In genomic region chr9:82976219-82976618, GRCm38 (mm10) we compare ENCODE assay signal across 8 mouse cellular contexts. TPM values are rescaled to one million over a fixed set of nuclear protein-coding genes. Genes with fewer than 3 reads are reported as not detected.
A peak's percentile ranks its signal among the peaks of the same experiment; 100 is the strongest.
DNase-seq lines count a peak whose midpoint lies in the region; ATAC-seq lines count a peak whose summit lies in the region.

No protein-coding gene starts in this region.

- H3K4me3 ChIP-seq in neural tube, embryonic 11.5 days (ENCODE audit: low read depth, low read length): peak overlapping the region; percentile 97
- H3K4me3 ChIP-seq in limb, embryonic 12.5 days (replicated peaks): peak overlapping the region; percentile 84
- peak overlapping the region; percentile 90 for H3K4me3 ChIP-seq in stomach, embryonic 15.5 days (replicated peaks)

- no peaks in the 10 kb centered on the region for H3K36me3 ChIP-seq in neural tube, embryonic 11.5 days (ENCODE audit: control insufficient read depth, insufficient read depth, low read length)
- 0 out of 2 replicates have a peak, but pooled peaks cover 3% of the 10 kb centered on the region for H3K36me3 ChIP-seq in limb, embryonic 12.5 days
- no peaks in the 10 kb centered on the region for H3K36me3 ChIP-seq in stomach, embryonic 15.5 days

- peak; percentile 62 for DNase-seq in cerebellum, adult 9-10 months
- DNase-seq in cerebellum, adult 9-11 months: no peak
- DNase-seq in neural tube, embryonic 11.5 days (ENCODE audit: low spot score): no peak
- DNase-seq in neural tube, embryonic 10.5 days (ENCODE audit: extremely low spot score, low spot score): no peak
- DNase-seq in natural killer cell, adult 2 months (ENCODE audit: low spot score in 2 of 2): no peak
- DNase-seq in spleen, adult 18-20 months: no peak

- H3K4me2 ChIP-seq in neural tube, embryonic 11.5 days (ENCODE audit: low read depth): peak overlapping the region; percentile 64
- H3K4me2 ChIP-seq in limb, embryonic 12.5 days: peak overlapping the region; percentile 70
- peak overlapping the region; percentile 53 for H3K4me2 ChIP-seq in stomach, embryonic 15.5 days

- H3K27me3 ChIP-seq in neural tube, embryonic 11.5 days (ENCODE audit: control insufficient read depth, insufficient read depth, low read length): no peaks in the 10 kb centered on the region
- H3K27me3 ChIP-seq in limb, embryonic 12.5 days: no peaks in the 10 kb centered on the region
- H3K27me3 ChIP-seq in stomach, embryonic 15.5 days (replicated peaks): no peaks in the 10 kb centered on the region

- 0 out of 2 replicates have a peak, but pooled peaks cover 3% of the 10 kb centered on the region for H3K4me1 ChIP-seq in neural tube, embryonic 11.5 days (ENCODE audit: control insufficient read depth, insufficient read depth, low read length)
- H3K4me1 ChIP-seq in limb, embryonic 12.5 days (replicated peaks): peaks cover 8% of the 10 kb centered on the region; the same call in 1 of the 2 replicates
- H3K4me1 ChIP-seq in stomach, embryonic 15.5 days: no peaks in the 10 kb centered on the region

- 2% methylated on average over 9 of the region's 9 CpGs for WGBS in neural tube, embryonic 11.5 days
- 0% methylated on average over 9 of the region's 9 CpGs for WGBS in limb, embryonic 12.5 days
- WGBS in stomach, embryonic 15.5 days: 2% methylated on average over 9 of the region's 9 CpGs

- peak overlapping the region; percentile 90 for H3K27ac ChIP-seq in neural tube, embryonic 11.5 days (ENCODE audit: low read depth, low read length)
- H3K27ac ChIP-seq in limb, embryonic 12.5 days: peak overlapping the region; percentile 100
- peak overlapping the region; percentile 99 for H3K27ac ChIP-seq in stomach, embryonic 15.5 days

- ATAC-seq in neural tube, embryonic 11.5 days (ENCODE audit: insufficient read depth, low FRiP score, low TSS enrichment): no peak
- ATAC-seq in limb, embryonic 12.5 days (ENCODE audit: insufficient number of reproducible peaks, insufficient read depth, low FRiP score, low TSS enrichment, low read depth): no peak
- no peak for ATAC-seq in stomach, embryonic 15.5 days (ENCODE audit: insufficient read depth, low FRiP score, low read depth)

- H3K9ac ChIP-seq in neural tube, embryonic 11.5 days (ENCODE audit: low read length): peak overlapping the region; percentile 99
- peak overlapping the region; percentile 97 for H3K9ac ChIP-seq in limb, embryonic 12.5 days (replicated peaks)
- peak overlapping the region; percentile 52; the same call in 1 of the 2 replicates for H3K9ac ChIP-seq in stomach, embryonic 15.5 days

- H3K9me3 ChIP-seq in neural tube, embryonic 11.5 days (ENCODE audit: control insufficient read depth, low read length): no peaks in the 10 kb centered on the region
- no peaks in the 10 kb centered on the region for H3K9me3 ChIP-seq in limb, embryonic 12.5 days
- no peaks in the 10 kb centered on the region for H3K9me3 ChIP-seq in stomach, embryonic 15.5 days

RNA-seq across cellular contexts. Expression of gene Phip, which starts 0.9 kb away (rescaled TPM):
- 124 TPM in 2 replicates for polyA plus RNA-seq in neural tube, embryonic 11.5 days (2014; fragmentation: Nextera tagmentation; extraction: Ambion mirVana)
- 129 and 138 TPM in 2 replicates for polyA plus RNA-seq in limb, embryonic 12.5 days (2016; fragmentation: Nextera tagmentation; extraction: Ambion mirVana)
- 63.6 and 66.0 TPM in 2 replicates for polyA plus RNA-seq in stomach, embryonic 15.5 days (2015; fragmentation: Nextera tagmentation; extraction: Ambion mirVana)
